8 mouse cellular contexts compared by ENCODE assay signal in the genomic region with DNA sequence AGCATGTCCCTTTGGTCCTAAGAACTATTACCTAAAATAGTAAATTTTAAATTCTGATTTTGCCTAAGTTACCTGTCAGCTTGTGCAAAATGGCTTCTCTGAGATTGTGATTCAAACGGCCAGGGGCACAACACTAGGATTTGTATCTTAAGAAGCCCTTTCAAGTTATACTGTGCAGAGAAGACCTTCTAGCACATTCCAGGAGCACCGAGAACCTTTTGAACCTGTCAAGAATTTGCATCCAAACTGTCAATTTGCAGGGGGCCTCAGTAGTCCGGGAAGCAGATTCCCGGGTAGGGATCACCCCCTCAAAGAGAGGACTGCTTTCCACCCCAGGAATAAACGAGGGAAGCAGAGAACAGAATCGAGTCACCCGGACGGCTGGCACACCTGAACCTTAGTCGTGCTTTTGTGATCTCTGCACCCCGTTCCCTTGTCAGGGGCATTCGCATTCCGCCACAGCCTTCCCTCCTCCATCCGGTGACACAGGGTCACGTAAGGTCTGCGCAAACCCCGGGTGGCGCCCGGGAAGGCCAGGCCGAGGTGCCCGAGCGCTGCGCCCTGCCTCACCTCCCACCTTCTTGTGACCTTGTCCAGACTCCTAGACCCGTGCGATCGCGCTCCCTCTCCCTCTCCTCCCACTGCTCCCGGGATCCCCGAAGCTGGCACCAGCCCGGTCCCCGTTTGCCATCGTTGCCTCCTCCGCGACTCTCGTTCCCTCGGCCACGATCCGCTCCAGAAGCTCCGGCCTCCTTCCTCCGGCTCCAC. TPM values are rescaled to one million over a fixed set of nuclear protein-coding genes. Genes with fewer than 3 reads are reported as not detected.
DNase-seq lines count a peak whose midpoint lies in the region; ATAC-seq and TF ChIP-seq lines count a peak whose summit lies in the region.

No protein-coding gene starts in this region.

- WGBS in heart, postnatal 0 days = under 1% methylated on average over 38 of the region's 39 CpGs
- WGBS in liver, adult 2 months = under 1% methylated on average over 38 of the region's 39 CpGs

- peak overlapping the region; percentile 87 for H3K9ac ChIP-seq in heart, postnatal 0 days (replicated peaks; ENCODE audit: low read depth, low read length)
- H3K9ac ChIP-seq in liver, adult 2 months (ENCODE audit: low read depth, low read length) = peak overlapping the region; percentile 96

- no peak for TF ChIP-seq CTCF in heart, postnatal 0 days (IDR thresholded peaks at IDR 0.05; ENCODE audit: low read depth)
- no peak for TF ChIP-seq CTCF in liver, adult 2 months (IDR thresholded peaks at IDR 0.05; ENCODE audit: low read depth, low read length)

- H3K4me3 ChIP-seq in heart, postnatal 0 days (ENCODE audit: low read depth, low read length) = peak overlapping the region; percentile 92
- peak overlapping the region; percentile 93 for H3K4me3 ChIP-seq in liver, adult 2 months (ENCODE audit: insufficient read depth, low read depth, low read length)
- peak overlapping the region; percentile 77 for H3K4me3 ChIP-seq in myocyte

- H3K79me2 ChIP-seq in liver, adult 2 months (ENCODE audit: control insufficient read depth, insufficient read depth, low read length) = peaks cover 3% of the 10 kb centered on the region; the same call in 1 of the 2 replicates
- peaks cover 37% of the 10 kb centered on the region for H3K79me2 ChIP-seq in myocyte (ENCODE audit: control insufficient read depth, insufficient read depth)

- H3K4me1 ChIP-seq in heart, postnatal 0 days (ENCODE audit: control insufficient read depth, insufficient read depth) = peaks cover 8% of the 10 kb centered on the region; the same call in 1 of the 2 replicates
- H3K4me1 ChIP-seq in liver, adult 2 months (ENCODE audit: control insufficient read depth, insufficient read depth, low read length) = peaks cover 11% of the 10 kb centered on the region

- no peak for TF ChIP-seq POLR2A in liver, adult 2 months (IDR thresholded peaks at IDR 0.05; ENCODE audit: extremely low read depth, insufficient read depth, low read length)
- no peak for TF ChIP-seq POLR2A in myocyte (IDR thresholded peaks at IDR 0.05; ENCODE audit: insufficient read length, low read depth)

- ATAC-seq in cerebellum, adult (ENCODE audit: insufficient number of reproducible peaks, low FRiP score, low TSS enrichment) = peak; percentile 28; the same call in 1 of the 2 replicates
- peak; percentile 50 for ATAC-seq in heart, postnatal 0 days (ENCODE audit: insufficient read depth, low read depth)

- peak overlapping the region; percentile 79 for H3ac ChIP-seq in myocyte (ENCODE audit: control insufficient read depth, insufficient read length)

- H3K9me3 ChIP-seq in heart, postnatal 0 days (replicated peaks; ENCODE audit: control insufficient read depth, low read length) = no peaks in the 10 kb centered on the region

- no peaks in the 10 kb centered on the region for H3K27me3 ChIP-seq in heart, postnatal 0 days (ENCODE audit: control insufficient read depth, insufficient read depth, low read length)
- H3K27me3 ChIP-seq in liver, adult 2 months (ENCODE audit: control insufficient read depth, insufficient read depth, low read length) = no peaks in the 10 kb centered on the region
- H3K27me3 ChIP-seq in myocyte (ENCODE audit: control insufficient read depth, insufficient read depth, insufficient read length) = no peaks in the 10 kb centered on the region

- TF ChIP-seq EP300 in heart, postnatal 0 days (IDR thresholded peaks at IDR 0.05; ENCODE audit: low read depth) = no peak

- peak overlapping the region; percentile 97 for H3K27ac ChIP-seq in heart, postnatal 0 days (ENCODE audit: low read depth)
- H3K27ac ChIP-seq in liver, adult 2 months (replicated peaks; ENCODE audit: insufficient read depth, low read depth, low read length) = peak overlapping the region; percentile 94

- DNase-seq in cerebellum, adult 8-10 months = no peak
- peak; percentile 32 for DNase-seq in urinary bladder, postnatal 14 days (ENCODE audit: low spot score)
- no peak for DNase-seq in urinary bladder, adult 18-20 months (ENCODE audit: low spot score in 2 of 2)
- DNase-seq in heart, postnatal 0 days (ENCODE audit: low spot score) = peak; percentile 46
- DNase-seq in liver, adult 2 months (ENCODE audit: extremely low read depth, low read depth, low spot score) = peak; percentile 77
- DNase-seq in cerebellum, adult 9-11 months = no peak

- H3K36me3 ChIP-seq in heart, postnatal 0 days (replicated peaks; ENCODE audit: control insufficient read depth, insufficient read depth, low read length) = peaks cover 11% of the 10 kb centered on the region
- H3K36me3 ChIP-seq in liver, adult 2 months (ENCODE audit: control insufficient read depth, insufficient read depth, low read length) = peaks cover 9% of the 10 kb centered on the region
- H3K36me3 ChIP-seq in myocyte (ENCODE audit: control insufficient read depth, insufficient read depth) = peaks cover 5% of the 10 kb centered on the region

- H3K4me2 ChIP-seq in heart, postnatal 0 days (ENCODE audit: low read depth, low read length) = peak overlapping the region; percentile 87
- H3K4me2 ChIP-seq in myocyte (ENCODE audit: low read depth) = peak overlapping the region; percentile 93

TF ChIP-seq in myocyte, 11 proteins besides CTCF, POLR2A, EP300 and RAD21:
- TF ChIP-seq USF1 (IDR thresholded peaks at IDR 0.05; ENCODE audit: low read depth) (no peak), REST (IDR thresholded peaks at IDR 0.05; ENCODE audit: insufficient read depth, insufficient read length) (no peak), TCF3 (IDR thresholded peaks at IDR 0.05; ENCODE audit: insufficient read length, low read depth) (no peak), SRF (IDR thresholded peaks at IDR 0.05; ENCODE audit: control insufficient read depth, insufficient read length, low read depth) (no peak), MAX (IDR thresholded peaks at IDR 0.05; ENCODE audit: low read depth) (no peak), MYOG (IDR thresholded peaks at IDR 0.05; ENCODE audit: control insufficient read depth in 1 of 3, insufficient read depth in 1 of 3, insufficient read length in 2 of 3, low read depth in 2 of 3) (no peak), MYOD1 (IDR thresholded peaks at IDR 0.05; ENCODE audit: control insufficient read depth in 1 of 3, insufficient read length in 2 of 3, low read depth in 2 of 3) (no peak), E2F4 (IDR thresholded peaks at IDR 0.05; ENCODE audit: insufficient read depth) (no peak), TCF12 (IDR thresholded peaks at IDR 0.05; ENCODE audit: insufficient read depth, poor library complexity, severe bottlenecking) (no peak), CEBPB (IDR thresholded peaks at IDR 0.05; ENCODE audit: insufficient read depth, poor library complexity, severe bottlenecking) (no peak), POLR2AphosphoS2 (IDR thresholded peaks at IDR 0.05; ENCODE audit: insufficient read length, low read depth) (no peak)

RNA-seq across cellular contexts. Expression of gene Higd1a, which starts 1.3 kb away (rescaled TPM):
- total RNA-seq in heart, postnatal 0 days (2014; rRNA removed; ENCODE audit: low replicate concordance) = 59.2 and 85.4 TPM in 2 replicates
- 319 and 332 TPM in 2 replicates for polyA plus RNA-seq in heart, postnatal 0 days (2015; fragmentation: Nextera tagmentation; extraction: Ambion mirVana)
- 45.6 and 65.6 TPM in 2 replicates for total RNA-seq in liver, adult 2 months (2014; rRNA removed)
- 14.7 and 20.2 TPM in 2 replicates for polyA plus RNA-seq in liver, adult 2 months (2012; rRNA removed)
- 115 TPM for polyA plus RNA-seq in myocyte (2012; fragmentation: generic; extraction: Trizol)

RNA-seq across cellular contexts. Expression of gene Ccdc13, which starts 17.6 kb away (rescaled TPM):
- total RNA-seq in heart, postnatal 0 days (2014; rRNA removed; ENCODE audit: low replicate concordance) = not detected in 2 replicates
- polyA plus RNA-seq in heart, postnatal 0 days (2015; fragmentation: Nextera tagmentation; extraction: Ambion mirVana) = 0.34 and 0.41 TPM in 2 replicates
- total RNA-seq in liver, adult 2 months (2014; rRNA removed) = not detected in 2 replicates
- polyA plus RNA-seq in liver, adult 2 months (2012; rRNA removed) = not detected in 2 replicates
- polyA plus RNA-seq in myocyte (2012; fragmentation: generic; extraction: Trizol) = 0.01 TPM

RNA-seq across cellular contexts. Expression of gene Ackr2, which starts 41.3 kb away (rescaled TPM):
- total RNA-seq in heart, postnatal 0 days (2014; rRNA removed; ENCODE audit: low replicate concordance) = 4.1 and 4.6 TPM in 2 replicates
- polyA plus RNA-seq in heart, postnatal 0 days (2015; fragmentation: Nextera tagmentation; extraction: Ambion mirVana) = 1.6 and 2.1 TPM in 2 replicates
- total RNA-seq in liver, adult 2 months (2014; rRNA removed) = 1.6 and 2.3 TPM in 2 replicates
- polyA plus RNA-seq in liver, adult 2 months (2012; rRNA removed) = 1.4 and 2.4 TPM in 2 replicates
- polyA plus RNA-seq in myocyte (2012; fragmentation: generic; extraction: Trizol) = 0.01 TPM

RNA-seq across cellular contexts. Expression of gene Cyp8b1, which starts 59.3 kb away (rescaled TPM):
- not detected in 2 replicates for total RNA-seq in heart, postnatal 0 days (2014; rRNA removed; ENCODE audit: low replicate concordance)
- polyA plus RNA-seq in heart, postnatal 0 days (2015; fragmentation: Nextera tagmentation; extraction: Ambion mirVana) = not detected in 2 replicates
- total RNA-seq in liver, adult 2 months (2014; rRNA removed) = 86.4 and 128 TPM in 2 replicates
- polyA plus RNA-seq in liver, adult 2 months (2012; rRNA removed) = 292 and 305 TPM in 2 replicates
- polyA plus RNA-seq in myocyte (2012; fragmentation: generic; extraction: Trizol) = not detected

Comparison
In these comparisons a context has a peak if more than half of its experiments do, and no peak if none do; other contexts are left out.
1. DNase-seq: peak in urinary bladder, postnatal 14 days (single experiment), heart, postnatal 0 days (single experiment) and liver, adult 2 months (single experiment); none in cerebellum, adult 8-10 months (single experiment), urinary bladder, adult 18-20 months (0 of 2) and cerebellum, adult 9-11 months (single experiment).
2. Peak in every context shown above with its lines, with median percentiles within 50 percentile points of each other: H3K4me3 ChIP-seq.